Mouse (Mus musculus) limb, embryonic 12.5 days (tissue): ENCODE measurements around the gene Ppib. TPM values are rescaled to one million over a fixed set of nuclear protein-coding genes. Genes with fewer than 3 reads are reported as not detected.

Experiments used
- ATAC-seq: fragments of 200-750 bp; cut with Nextera tagmentation; 2 replicates; pipeline ENCODE4 v1.8.0; 2017; ENCODE audit warnings: low read depth, moderate TSS enrichment; ENCODE audit not compliant: insufficient number of reproducible peaks, insufficient read depth, low FRiP score, low TSS enrichment
- H3K27ac ChIP-seq: fragments of 300-500 bp; sonication (generic); 2 replicates; pipeline ENCODE4 v1.5.1; 2016; ENCODE audit warnings: mild to moderate bottlenecking, moderate library complexity
- H3K27me3 ChIP-seq: fragments of 300-500 bp; sonication (generic); 2 replicates; pipeline ENCODE4 v1.6.1; 2016; ENCODE audit warnings: mild to moderate bottlenecking, moderate library complexity
- H3K36me3 ChIP-seq: fragments of 300-500 bp; sonication (generic); 2 replicates; pipeline ENCODE4 v1.6.1; 2016; ENCODE audit warnings: mild to moderate bottlenecking, moderate library complexity
- H3K4me1 ChIP-seq: fragments of 300-500 bp; sonication (generic); replicated peaks from 2 replicates; pipeline ENCODE4 v1.6.1; 2016
- H3K4me2 ChIP-seq: fragments of 300-500 bp; sonication (generic); 2 replicates; pipeline ENCODE4 v1.6.1; 2016; ENCODE audit warnings: mild to moderate bottlenecking, moderate library complexity
- H3K4me3 ChIP-seq: fragments of 300-500 bp; sonication (generic); replicated peaks from 2 replicates; pipeline ENCODE4 v1.5.1; 2016; ENCODE audit warnings: mild to moderate bottlenecking
- H3K9ac ChIP-seq: fragments of 300-500 bp; sonication (generic); replicated peaks from 2 replicates; pipeline ENCODE4 v1.6.1; 2016; ENCODE audit warnings: mild to moderate bottlenecking, moderate library complexity
- H3K9me3 ChIP-seq: fragments of 300-500 bp; sonication (generic); 2 replicates; pipeline ENCODE4 v1.6.1; 2016; ENCODE audit warnings: mild to moderate bottlenecking, moderate library complexity
- WGBS: fragments of 180-500 bp; shearing (Covaris S2); methylation state at CpG from one replicate; pipeline ENCODE4 v1.1.7; 2016; 5-methylcytosine and 5-hydroxymethylcytosine counted together
- polyA plus RNA-seq: library from polyadenylated mRNA; unstranded; fragments of >200 nt; fragmentation: Nextera tagmentation; extraction: Ambion mirVana; gene quantifications from 2 replicates; pipeline ENCODE4 v1.2.1, GENCODE M21; 2016

Gene Ppib
- polyA plus RNA-seq, 1 experiment from 2014 or later = 527 TPM

DNA sequence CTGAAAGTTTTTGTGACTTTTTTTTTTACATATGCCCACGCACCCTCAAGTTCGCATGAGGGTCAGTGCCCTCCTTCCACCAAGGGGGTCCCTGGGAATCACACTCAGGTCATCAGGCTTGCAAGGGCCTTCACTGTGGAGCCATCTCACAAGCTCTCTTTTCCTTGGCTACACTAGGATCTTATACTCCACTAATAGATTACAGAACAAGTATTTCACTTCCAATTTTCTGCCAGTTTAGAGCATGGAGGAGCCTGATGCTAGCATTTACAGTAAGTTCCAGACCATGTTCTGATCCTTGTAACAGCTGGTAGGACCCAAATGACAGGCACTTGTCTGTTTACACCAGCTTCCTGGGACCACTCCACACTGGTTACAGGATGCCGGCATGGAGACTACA is 18.1 kb downstream of the Ppib start:
- Histone ChIP-seq H3K27ac (peak overlapping the region; percentile 83), H3K4me3 (no peak overlapping the region), H3K36me3 (no peaks in the 10 kb centered on the region), H3K4me2 (peak overlapping the region; percentile 30), H3K27me3 (no peaks in the 10 kb centered on the region), H3K9ac (no peak overlapping the region), H3K4me1 (0 out of 2 replicates have a peak, but pooled peaks cover 5% of the 10 kb centered on the region), H3K9me3 (no peaks in the 10 kb centered on the region)
- 69% methylated on average over 3 of the region's 3 CpGs for WGBS
- ATAC-seq = no peak

DNA sequence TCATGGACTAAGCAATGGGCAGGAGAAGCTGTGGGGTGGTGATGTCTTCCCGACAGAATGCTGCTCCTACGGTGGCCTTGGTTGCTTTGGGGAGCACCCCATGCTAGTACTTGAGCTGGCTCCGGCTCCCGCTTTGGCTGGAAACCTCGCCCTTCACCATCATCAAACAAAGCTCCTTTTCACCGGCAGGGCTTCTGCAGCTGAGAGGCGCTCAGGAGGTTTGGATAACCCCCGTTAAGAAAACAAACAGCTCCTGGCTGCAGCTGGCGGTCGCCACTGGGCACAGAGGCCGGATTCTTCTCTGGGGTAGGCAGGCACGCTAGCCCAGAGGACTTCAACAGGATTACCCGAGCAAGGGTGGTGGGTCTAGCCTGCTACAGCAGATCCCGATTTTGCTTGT is 18.5 kb downstream of the Ppib start:
- H3K27me3 ChIP-seq = no peaks in the 10 kb centered on the region
- no peaks in the 10 kb centered on the region for H3K9me3 ChIP-seq
- 10% methylated on average over 14 of the region's 14 CpGs for WGBS
- peak; percentile 71 for ATAC-seq
- peak overlapping the region; percentile 30 for H3K4me2 ChIP-seq
- H3K36me3 ChIP-seq = no peaks in the 10 kb centered on the region
- no peak overlapping the region for H3K4me3 ChIP-seq
- H3K27ac ChIP-seq = peak overlapping the region; percentile 83
- H3K4me1 ChIP-seq = 0 out of 2 replicates have a peak, but pooled peaks cover 5% of the 10 kb centered on the region
- no peak overlapping the region for H3K9ac ChIP-seq

DNA sequence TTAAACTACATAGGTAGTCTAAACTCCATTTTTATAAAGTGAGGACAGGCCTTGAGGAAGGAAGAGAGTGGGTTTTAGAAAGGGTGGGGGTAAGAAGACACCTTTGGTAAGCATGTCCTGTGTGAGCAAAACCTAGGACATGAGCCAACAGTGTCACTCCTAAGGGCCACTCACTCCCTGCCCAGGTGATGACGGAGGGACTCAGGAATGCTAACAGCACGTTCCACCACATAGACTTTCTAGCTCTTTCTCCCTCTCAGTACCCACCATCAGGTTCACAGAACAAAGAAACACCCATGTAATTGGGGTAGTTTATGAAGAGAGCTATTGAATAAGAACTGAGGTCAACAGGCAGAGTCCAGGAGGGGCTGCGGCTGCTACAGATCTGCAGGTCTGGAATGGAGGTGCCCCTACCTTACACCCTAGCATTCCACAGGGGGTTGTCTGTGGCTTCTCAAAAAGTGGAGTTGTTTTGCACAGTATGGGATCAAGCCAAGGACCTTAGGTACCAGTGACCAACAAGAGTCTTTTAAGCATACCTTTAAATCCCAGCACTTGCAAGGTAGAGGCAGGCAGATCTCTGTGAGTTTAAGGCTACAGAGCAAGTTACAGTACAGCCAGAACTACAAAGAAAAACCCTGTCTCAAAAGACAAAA is 20.9 kb downstream of the Ppib start:
- H3K27me3 ChIP-seq = no peaks in the 10 kb centered on the region

DNA sequence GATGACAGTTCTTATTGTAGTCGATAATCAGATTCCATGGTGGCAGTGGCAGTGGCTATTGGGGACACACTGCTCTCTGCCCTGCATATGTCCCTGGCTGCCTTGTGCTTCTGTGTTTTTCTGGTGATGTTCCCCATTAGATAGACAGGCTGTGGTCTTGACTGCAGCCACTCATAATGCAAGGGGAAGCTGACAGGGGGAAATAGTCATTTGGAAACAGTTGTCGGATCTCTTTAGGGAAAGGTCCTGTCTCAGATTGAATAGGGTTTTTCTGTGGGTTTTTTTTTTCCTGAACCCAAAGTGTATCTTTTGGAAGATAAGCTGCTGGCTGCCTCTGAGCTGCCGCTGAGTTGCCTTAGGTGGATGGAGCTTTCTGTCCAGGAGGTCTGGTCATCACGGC is 22.0 kb downstream of the Ppib start:
- Histone ChIP-seq H3K27ac (no peak overlapping the region), H3K36me3 (peaks cover 10% of the 10 kb centered on the region), H3K9me3 (no peaks in the 10 kb centered on the region), H3K4me2 (no peak overlapping the region), H3K9ac (no peak overlapping the region), H3K4me1 (0 out of 2 replicates have a peak, but pooled peaks cover 5% of the 10 kb centered on the region), H3K27me3 (no peaks in the 10 kb centered on the region), H3K4me3 (no peak overlapping the region)
- ATAC-seq = no peak
- 87% methylated on average over 4 of the region's 4 CpGs for WGBS

More for the DNA sequence above, 20.9 kb downstream of the Ppib start:
- Histone ChIP-seq H3K9me3 (no peaks in the 10 kb centered on the region), H3K36me3 (peaks cover under 1% of the 10 kb centered on the region), H3K4me3 (no peak overlapping the region), H3K4me2 (no peak overlapping the region), H3K4me1 (0 out of 2 replicates have a peak, but pooled peaks cover 5% of the 10 kb centered on the region), H3K27ac (no peak overlapping the region), H3K9ac (no peak overlapping the region)
- ATAC-seq = no peak
- WGBS = 72% methylated on average over 3 of the region's 3 CpGs

DNA sequence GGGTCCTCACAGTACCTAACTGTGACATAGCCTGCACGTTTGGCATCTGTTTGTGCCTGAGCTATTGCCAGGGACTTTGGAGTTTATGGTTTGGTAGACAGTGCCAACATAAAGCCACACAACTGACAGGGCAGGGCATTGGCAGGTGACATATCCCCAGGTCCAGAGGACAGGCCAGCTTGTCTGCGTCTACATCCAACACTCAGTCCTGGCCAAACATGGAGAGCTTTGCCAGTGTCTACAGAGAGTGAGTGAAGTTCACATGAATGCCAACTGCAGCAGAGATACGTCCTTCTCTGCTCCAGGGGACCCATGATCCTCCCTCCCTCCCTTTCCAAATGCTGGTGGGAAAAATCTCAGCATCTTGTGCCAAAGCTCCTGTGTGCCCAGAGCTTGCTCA is 24.1 kb downstream of the Ppib start:
- H3K4me2 ChIP-seq = no peak overlapping the region
- H3K9me3 ChIP-seq = no peaks in the 10 kb centered on the region
- no peaks in the 10 kb centered on the region for H3K27me3 ChIP-seq
- 89% methylated on average over 3 of the region's 3 CpGs for WGBS
- H3K4me1 ChIP-seq = no peaks in the 10 kb centered on the region
- no peak overlapping the region for H3K9ac ChIP-seq
- no peak overlapping the region for H3K4me3 ChIP-seq
- peaks cover 31% of the 10 kb centered on the region for H3K36me3 ChIP-seq
- no peak for ATAC-seq
- H3K27ac ChIP-seq = no peak overlapping the region

DNA sequence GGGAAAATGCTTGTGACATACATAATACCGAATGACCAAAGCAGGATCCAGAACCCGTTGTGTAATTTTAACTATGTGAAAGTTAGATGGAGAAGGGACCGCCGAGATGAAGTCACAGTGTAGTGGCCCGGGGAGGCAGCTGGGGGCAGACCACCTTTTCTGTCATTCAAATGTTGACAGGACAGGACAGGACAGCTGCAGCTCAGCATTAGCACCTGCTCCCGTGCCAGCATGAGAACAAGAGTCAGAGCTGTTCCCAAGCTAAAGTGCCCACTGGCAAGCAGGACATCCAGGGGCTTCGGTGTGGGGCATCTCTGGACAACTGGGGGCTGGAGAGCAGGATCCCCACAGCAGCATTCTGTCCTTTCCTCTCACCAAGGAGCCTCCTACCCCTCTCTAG is 27.0 kb downstream of the Ppib start:
- H3K4me1 ChIP-seq = peaks cover 14% of the 10 kb centered on the region
- H3K27me3 ChIP-seq = no peaks in the 10 kb centered on the region
- no peaks in the 10 kb centered on the region for H3K9me3 ChIP-seq
- 92% methylated on average over 7 of the region's 7 CpGs for WGBS
- H3K36me3 ChIP-seq = peaks cover 59% of the 10 kb centered on the region
- no peak overlapping the region for H3K27ac ChIP-seq
- no peak overlapping the region for H3K4me3 ChIP-seq
- no peak for ATAC-seq
- no peak overlapping the region; the same call in 1 of the 2 replicates for H3K9ac ChIP-seq
- H3K4me2 ChIP-seq = no peak overlapping the region

DNA sequence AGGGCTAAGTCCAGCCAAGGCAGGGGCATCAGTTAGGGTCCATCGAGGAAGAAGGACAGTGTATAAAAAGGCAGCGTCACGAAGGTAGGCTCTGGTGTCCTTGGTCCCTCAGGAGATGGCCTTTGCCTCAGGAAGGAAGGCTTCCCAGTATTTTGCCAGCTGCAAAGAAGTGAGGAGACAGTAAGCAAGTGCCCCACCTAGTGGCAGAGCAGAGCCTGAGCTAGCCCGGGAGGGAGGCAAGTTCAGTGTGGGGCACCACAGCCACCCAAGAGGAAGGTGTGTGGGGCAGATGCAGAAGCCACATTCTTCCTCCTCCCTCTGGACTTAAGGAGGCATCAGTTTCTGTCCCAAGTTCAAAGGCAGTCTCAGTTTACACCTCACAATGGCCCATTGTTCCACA is 28.4 kb downstream of the Ppib start:
- peaks cover 20% of the 10 kb centered on the region for H3K4me1 ChIP-seq
- no peak overlapping the region for H3K9ac ChIP-seq
- no peaks in the 10 kb centered on the region for H3K9me3 ChIP-seq
- no peak overlapping the region for H3K4me3 ChIP-seq
- 43% methylated on average over 4 of the region's 4 CpGs for WGBS
- peaks cover 73% of the 10 kb centered on the region for H3K36me3 ChIP-seq
- H3K4me2 ChIP-seq = no peak overlapping the region
- no peaks in the 10 kb centered on the region for H3K27me3 ChIP-seq
- H3K27ac ChIP-seq = peak overlapping the region; percentile 47; the same call in 1 of the 2 replicates
- no peak for ATAC-seq

DNA sequence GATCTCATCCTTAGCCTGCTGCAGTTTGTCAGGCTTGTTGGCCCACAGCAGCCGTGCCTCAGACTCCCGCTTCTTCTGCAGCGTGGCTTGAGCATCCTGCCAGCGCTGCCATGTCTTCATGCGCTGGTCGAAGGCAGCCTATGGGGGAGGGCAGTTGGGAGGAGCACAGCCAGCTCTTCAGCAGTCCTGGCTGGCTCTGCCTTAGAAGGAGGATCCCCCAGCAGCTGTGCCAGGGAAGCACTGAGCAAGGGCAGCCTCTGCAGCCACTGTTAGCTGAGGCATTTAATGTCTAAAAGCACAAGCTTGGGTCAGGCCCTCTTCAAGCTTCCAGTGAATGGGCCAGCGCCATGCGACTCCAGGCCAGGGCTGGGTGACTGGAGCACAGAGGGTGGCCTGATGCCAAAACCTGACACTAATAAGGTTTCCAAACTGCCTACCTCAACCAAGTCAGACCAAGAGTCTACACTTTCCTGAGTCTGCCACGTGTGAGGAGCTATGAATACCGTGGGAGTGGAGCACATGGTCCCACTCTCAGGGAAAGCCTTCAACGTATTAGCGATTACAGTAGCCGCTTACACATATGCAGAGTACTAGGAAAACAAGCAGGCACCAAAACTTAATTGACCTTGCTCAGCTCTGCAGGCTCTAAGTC is 30.7 kb downstream of the Ppib start:
- no peak for ATAC-seq
- no peak overlapping the region for H3K9ac ChIP-seq

DNA sequence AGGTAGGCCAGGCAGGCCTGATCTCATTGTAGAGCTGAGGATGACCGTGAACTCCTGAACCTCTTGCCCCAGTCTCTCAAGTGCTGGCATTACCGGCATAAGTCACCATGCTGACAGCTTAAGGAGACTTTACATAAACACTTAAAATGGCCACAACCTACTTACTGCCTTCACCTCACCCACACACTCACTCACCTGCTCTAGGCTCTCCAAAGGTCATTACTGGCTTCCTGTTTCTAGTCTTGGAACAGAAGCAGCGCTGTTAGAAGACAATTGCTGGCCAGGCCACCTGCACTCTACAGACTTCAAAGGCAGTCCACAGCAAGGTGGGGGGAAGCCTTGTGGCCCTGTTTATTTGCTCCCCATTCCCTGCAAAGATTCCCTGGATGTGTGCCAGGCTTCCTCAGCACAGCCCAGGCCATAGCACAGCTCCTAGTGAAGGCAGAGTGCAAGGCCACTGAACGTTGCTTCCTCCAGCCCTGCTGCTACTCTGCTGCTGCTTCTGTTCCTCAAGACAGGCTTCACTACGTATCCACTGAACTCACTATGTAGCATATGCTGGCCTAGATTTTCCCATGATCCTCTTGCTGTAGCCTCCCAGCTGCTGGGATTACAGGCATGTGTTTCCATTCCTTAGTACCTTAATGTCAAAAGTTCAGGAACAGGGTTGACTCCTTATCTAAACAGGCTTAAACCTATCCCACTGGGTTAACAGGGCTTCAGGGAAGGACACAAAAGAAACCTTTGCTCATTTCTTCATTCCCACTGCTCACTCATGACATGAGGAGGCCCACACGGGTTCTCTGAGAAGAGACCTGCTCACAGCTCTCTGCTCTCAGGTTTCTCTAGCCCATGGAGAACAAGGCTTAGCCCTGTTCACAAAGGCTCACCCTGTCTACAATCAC is 31.6 kb downstream of the Ppib start:
- Histone ChIP-seq H3K27ac (peak overlapping the region; percentile 71), H3K27me3 (no peaks in the 10 kb centered on the region), H3K9me3 (no peaks in the 10 kb centered on the region), H3K9ac (0 out of 2 replicates have a peak overlapping the region, but pooled peaks have one; percentile 18), H3K4me3 (no peak overlapping the region), H3K4me2 (no peak overlapping the region), H3K36me3 (peaks cover 97% of the 10 kb centered on the region), H3K4me1 (peaks cover 20% of the 10 kb centered on the region)
- 56% methylated on average over 6 of the region's 6 CpGs for WGBS
- 0 out of 2 replicates have a peak, but pooled peaks have one; percentile 45 for ATAC-seq

More for the DNA sequence above, 30.7 kb downstream of the Ppib start:
- no peak overlapping the region for H3K4me3 ChIP-seq
- 87% methylated on average over 13 of the region's 13 CpGs for WGBS
- H3K4me1 ChIP-seq = peaks cover 20% of the 10 kb centered on the region
- no peak overlapping the region for H3K4me2 ChIP-seq
- no peaks in the 10 kb centered on the region for H3K9me3 ChIP-seq
- H3K27me3 ChIP-seq = no peaks in the 10 kb centered on the region
- peaks cover 96% of the 10 kb centered on the region for H3K36me3 ChIP-seq
- H3K27ac ChIP-seq = peak overlapping the region; percentile 71

DNA sequence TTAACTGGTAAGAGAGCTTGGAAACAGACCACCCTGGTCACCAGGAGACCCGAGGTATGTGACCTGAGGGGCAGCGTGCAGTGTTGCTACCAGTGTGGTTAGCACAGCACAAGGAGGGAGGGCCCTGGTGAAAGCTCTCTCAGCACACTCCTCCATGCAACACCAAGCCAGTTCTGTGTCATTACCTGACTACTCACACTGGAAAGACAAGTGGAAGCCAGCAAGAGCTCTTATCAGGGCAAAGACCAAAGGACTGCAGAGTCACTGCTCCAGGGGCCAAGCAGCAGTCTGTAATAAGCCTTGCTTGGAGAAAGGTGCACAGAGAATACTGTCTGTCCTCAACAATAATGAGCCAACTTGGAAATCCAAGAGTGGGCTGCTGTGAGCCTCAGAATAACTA is 32.6 kb downstream of the Ppib start:
- H3K27ac ChIP-seq = 0 out of 2 replicates have a peak overlapping the region, but pooled peaks have one; percentile 71
- H3K4me2 ChIP-seq = no peak overlapping the region
- ATAC-seq = no peak
- H3K36me3 ChIP-seq = peaks cover 97% of the 10 kb centered on the region
- WGBS = 81% methylated on average over 2 of the region's 2 CpGs
- H3K4me3 ChIP-seq = no peak overlapping the region
- no peak overlapping the region for H3K9ac ChIP-seq
- H3K4me1 ChIP-seq = peaks cover 20% of the 10 kb centered on the region
- H3K27me3 ChIP-seq = no peaks in the 10 kb centered on the region
- no peaks in the 10 kb centered on the region for H3K9me3 ChIP-seq

DNA sequence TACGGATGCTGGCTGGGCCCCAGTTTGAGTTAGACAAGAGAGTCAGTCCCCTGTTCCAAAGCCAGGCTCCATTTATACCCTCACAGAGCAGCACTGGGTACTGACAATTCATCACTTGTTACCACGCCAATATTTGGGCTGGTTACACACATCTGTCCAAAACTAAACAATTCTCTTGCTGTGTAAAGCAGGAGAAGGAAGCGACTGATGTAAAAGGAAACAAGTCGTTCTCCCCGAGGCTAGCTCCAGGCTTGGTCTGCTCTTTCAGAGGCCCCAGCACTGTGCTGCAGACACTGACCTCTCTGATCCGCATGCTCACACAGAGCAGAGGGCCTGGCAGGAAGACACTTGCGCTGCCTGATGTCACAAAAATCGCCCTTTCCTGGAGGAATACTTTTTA is 41.6 kb downstream of the Ppib start:
- 88% methylated on average over 8 of the region's 8 CpGs for WGBS
- H3K9me3 ChIP-seq = no peaks in the 10 kb centered on the region
- no peak overlapping the region for H3K4me3 ChIP-seq
- no peak overlapping the region for H3K4me2 ChIP-seq
- no peak overlapping the region for H3K27ac ChIP-seq
- no peaks in the 10 kb centered on the region for H3K27me3 ChIP-seq
- ATAC-seq = no peak
- H3K36me3 ChIP-seq = peaks cover 88% of the 10 kb centered on the region
- H3K4me1 ChIP-seq = no peaks in the 10 kb centered on the region
- H3K9ac ChIP-seq = no peak overlapping the region
